Mouse (Mus musculus): ENCODE measurements around the gene Adamts3. TPM values are rescaled to one million over a fixed set of nuclear protein-coding genes. Genes with fewer than 3 reads are reported as not detected.

The Adamts3 gene
- polyA plus RNA-seq (2015; fragmentation: Nextera tagmentation; extraction: Ambion mirVana), result 0.52 and 0.54 TPM in 2 replicates

GRCm38 (mm10) chr5:89883051-89883907 lies at the start of gene Adamts3:
Gene Adamts3 (minus strand): TSS chr5:89883334.
- WGBS, result under 1% methylated on average over 40 of the region's 78 CpGs
- H3K4me2 ChIP-seq (replicated peaks; ENCODE audit: low read depth), result peak within 1 kb of the TSS; percentile 99
- peak within 1 kb of the TSS; percentile 63 for H3K27ac ChIP-seq (replicated peaks)
- peak within 1 kb of the TSS; percentile 69 for H3K9ac ChIP-seq (ENCODE audit: low read length)
- peak; percentile 58 for DNase-seq (ENCODE audit: low spot score)
- peak; percentile 77 for ATAC-seq (ENCODE audit: low FRiP score, low TSS enrichment)
- H3K9me3 ChIP-seq (ENCODE audit: control insufficient read depth, low read length), result no peaks in the 10 kb centered on the region
- no peaks in the 10 kb centered on the region for H3K4me1 ChIP-seq (replicated peaks; ENCODE audit: control insufficient read depth, insufficient read depth)
- no peaks in the 10 kb centered on the region for H3K36me3 ChIP-seq (ENCODE audit: control insufficient read depth, insufficient read depth, low read length)
- peak within 1 kb of the TSS; percentile 68 for H3K4me3 ChIP-seq (ENCODE audit: low read depth, low read length)
- H3K27me3 ChIP-seq (ENCODE audit: control insufficient read depth, insufficient read depth, low read length), result no peaks in the 10 kb centered on the region
- TF ChIP-seq CTCF (IDR thresholded peaks at IDR 0.05; ENCODE audit: low read depth) (no peak), EP300 (optimal IDR thresholded peaks at IDR 0.05) (no peak)

- no peak overlapping the region for H3K9ac ChIP-seq (ENCODE audit: low read length)
- H3K4me3 ChIP-seq (ENCODE audit: low read depth, low read length), result no peak overlapping the region
- no peaks in the 10 kb centered on the region for H3K36me3 ChIP-seq (ENCODE audit: control insufficient read depth, insufficient read depth, low read length)
- H3K9me3 ChIP-seq (ENCODE audit: control insufficient read depth, low read length), result no peaks in the 10 kb centered on the region
- no peak overlapping the region for H3K27ac ChIP-seq (replicated peaks)
- TF ChIP-seq CTCF (IDR thresholded peaks at IDR 0.05; ENCODE audit: low read depth), result no peak
- no peak for TF ChIP-seq EP300 (optimal IDR thresholded peaks at IDR 0.05)
- H3K4me1 ChIP-seq (replicated peaks; ENCODE audit: control insufficient read depth, insufficient read depth), result no peaks in the 10 kb centered on the region
- ATAC-seq (ENCODE audit: low FRiP score, low TSS enrichment) (no peak), DNase-seq (ENCODE audit: low spot score) (no peak)
- H3K27me3 ChIP-seq (ENCODE audit: control insufficient read depth, insufficient read depth, low read length), result no peaks in the 10 kb centered on the region
- WGBS, result 84% methylated on average over 4 of the region's 4 CpGs
- H3K4me2 ChIP-seq (replicated peaks; ENCODE audit: low read depth), result no peak overlapping the region
Observed at GRCm38 (mm10) chr5:89931511-89931910, 48.4 kb upstream of the Adamts3 start.

DNA sequence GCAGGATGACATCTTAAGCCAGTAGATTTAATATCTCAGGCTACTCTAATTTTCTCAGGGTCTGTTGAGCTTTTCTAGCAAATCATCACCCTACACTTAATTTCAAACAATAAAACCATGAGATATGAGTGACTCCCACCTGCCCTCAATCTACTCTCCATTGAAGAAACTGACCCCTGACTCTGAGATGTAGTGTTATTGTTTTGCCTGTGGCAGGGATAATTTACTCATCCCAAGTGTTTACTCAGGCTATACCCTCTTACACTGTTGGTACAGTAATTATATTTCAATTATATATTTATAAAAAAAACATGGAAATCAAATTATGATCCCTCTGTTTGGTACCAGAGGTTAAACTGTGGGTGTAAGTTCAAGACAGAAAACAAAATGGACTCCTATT lies 29.2 kb upstream of the Adamts3 start:
- no peak overlapping the region for H3K27ac ChIP-seq (replicated peaks)
- no peaks in the 10 kb centered on the region for H3K36me3 ChIP-seq (ENCODE audit: control insufficient read depth, insufficient read depth, low read length)
- no peak overlapping the region for H3K4me2 ChIP-seq (replicated peaks; ENCODE audit: low read depth)
- H3K4me1 ChIP-seq (replicated peaks; ENCODE audit: control insufficient read depth, insufficient read depth), result no peaks in the 10 kb centered on the region
- H3K9ac ChIP-seq (ENCODE audit: low read length), result no peak overlapping the region
- H3K27me3 ChIP-seq (ENCODE audit: control insufficient read depth, insufficient read depth, low read length), result no peaks in the 10 kb centered on the region
- ATAC-seq (ENCODE audit: low FRiP score, low TSS enrichment) (no peak), DNase-seq (ENCODE audit: low spot score) (no peak)
- no peak for TF ChIP-seq CTCF (IDR thresholded peaks at IDR 0.05; ENCODE audit: low read depth)
- TF ChIP-seq EP300 (optimal IDR thresholded peaks at IDR 0.05), result no peak
- H3K4me3 ChIP-seq (ENCODE audit: low read depth, low read length), result no peak overlapping the region
- no peaks in the 10 kb centered on the region for H3K9me3 ChIP-seq (ENCODE audit: control insufficient read depth, low read length)

DNA sequence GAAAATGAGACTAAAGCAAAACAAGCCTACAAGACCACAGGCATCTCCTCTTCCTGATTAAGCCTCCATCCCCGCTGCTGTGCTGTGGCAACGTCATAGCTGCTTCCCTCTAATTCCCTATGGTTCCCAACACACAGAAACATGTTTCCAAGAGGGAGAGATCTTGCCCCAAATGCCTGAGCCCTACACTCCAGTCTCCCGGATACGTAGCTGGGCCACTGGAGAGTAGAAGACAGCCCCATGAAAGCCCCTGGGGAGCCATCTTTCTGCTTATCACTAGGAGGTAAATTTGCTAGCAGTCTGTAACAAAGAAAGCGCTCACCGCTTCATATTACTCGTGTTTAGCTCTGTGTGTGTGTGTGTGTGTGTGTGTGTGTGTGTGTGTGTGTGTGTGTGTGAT lies 28.8 kb upstream of the Adamts3 start:
- TF ChIP-seq EP300 (optimal IDR thresholded peaks at IDR 0.05) (no peak), CTCF (IDR thresholded peaks at IDR 0.05; ENCODE audit: low read depth) (no peak)
- ATAC-seq (ENCODE audit: low FRiP score, low TSS enrichment) (no peak), DNase-seq (ENCODE audit: low spot score) (no peak)
- H3K4me2 ChIP-seq (replicated peaks; ENCODE audit: low read depth), result no peak overlapping the region
- H3K36me3 ChIP-seq (ENCODE audit: control insufficient read depth, insufficient read depth, low read length), result no peaks in the 10 kb centered on the region
- no peak overlapping the region for H3K9ac ChIP-seq (ENCODE audit: low read length)
- whole genome bisulfite sequencing, result 75% methylated on average over 7 of the region's 7 CpGs
- H3K27me3 ChIP-seq (ENCODE audit: control insufficient read depth, insufficient read depth, low read length), result no peaks in the 10 kb centered on the region
- H3K4me3 ChIP-seq (ENCODE audit: low read depth, low read length), result no peak overlapping the region
- H3K9me3 ChIP-seq (ENCODE audit: control insufficient read depth, low read length), result no peaks in the 10 kb centered on the region
- no peaks in the 10 kb centered on the region for H3K4me1 ChIP-seq (replicated peaks; ENCODE audit: control insufficient read depth, insufficient read depth)
- no peak overlapping the region for H3K27ac ChIP-seq (replicated peaks)

GRCm38 (mm10) chr5:89911508-89911907 lies 28.4 kb upstream of the Adamts3 start:
- Histone ChIP-seq H3K36me3 (ENCODE audit: control insufficient read depth, insufficient read depth, low read length) (no peaks in the 10 kb centered on the region), H3K9ac (ENCODE audit: low read length) (no peak overlapping the region), H3K4me3 (ENCODE audit: low read depth, low read length) (no peak overlapping the region), H3K9me3 (ENCODE audit: control insufficient read depth, low read length) (no peaks in the 10 kb centered on the region), H3K27ac (replicated peaks) (no peak overlapping the region), H3K4me1 (replicated peaks; ENCODE audit: control insufficient read depth, insufficient read depth) (no peaks in the 10 kb centered on the region), H3K4me2 (replicated peaks; ENCODE audit: low read depth) (no peak overlapping the region), H3K27me3 (ENCODE audit: control insufficient read depth, insufficient read depth, low read length) (no peaks in the 10 kb centered on the region)
- WGBS, result 68% methylated on average over 4 of the region's 4 CpGs
- no peak for DNase-seq (ENCODE audit: low spot score)
- TF ChIP-seq EP300 (optimal IDR thresholded peaks at IDR 0.05), result no peak
- TF ChIP-seq CTCF (IDR thresholded peaks at IDR 0.05; ENCODE audit: low read depth), result no peak
- ATAC-seq (ENCODE audit: low FRiP score, low TSS enrichment), result no peak

- TF ChIP-seq EP300 (optimal IDR thresholded peaks at IDR 0.05) (no peak), CTCF (IDR thresholded peaks at IDR 0.05; ENCODE audit: low read depth) (no peak)
- H3K4me2 ChIP-seq (replicated peaks; ENCODE audit: low read depth), result no peak overlapping the region
- 68% methylated on average over 13 of the region's 13 CpGs for WGBS
- H3K4me3 ChIP-seq (ENCODE audit: low read depth, low read length), result no peak overlapping the region
- no peak overlapping the region for H3K27ac ChIP-seq (replicated peaks)
- no peak for ATAC-seq (ENCODE audit: low FRiP score, low TSS enrichment)
- no peaks in the 10 kb centered on the region for H3K27me3 ChIP-seq (ENCODE audit: control insufficient read depth, insufficient read depth, low read length)
- no peaks in the 10 kb centered on the region for H3K4me1 ChIP-seq (replicated peaks; ENCODE audit: control insufficient read depth, insufficient read depth)
- DNase-seq (ENCODE audit: low spot score), result no peak
- no peaks in the 10 kb centered on the region for H3K9me3 ChIP-seq (ENCODE audit: control insufficient read depth, low read length)
- H3K36me3 ChIP-seq (ENCODE audit: control insufficient read depth, insufficient read depth, low read length), result no peaks in the 10 kb centered on the region
- H3K9ac ChIP-seq (ENCODE audit: low read length), result no peak overlapping the region
Observed at GRCm38 (mm10) chr5:89906884-89907431, 23.8 kb upstream of the Adamts3 start.

Measured in stomach, postnatal 0 days (tissue).